Mouse (Mus musculus): ENCODE data around the gene Cab39l. TPM values are rescaled to one million over a fixed set of nuclear protein-coding genes. Genes with fewer than 3 reads are reported as not detected.

The Cab39l gene
- 22.8 TPM for polyA plus RNA-seq (2014; fragmentation: Illumina TruSeq; extraction: RNeasy Lipid Tissue Mini Kit (QIAGEN cat#74804); ENCODE audit: insufficient read depth, low read depth, low replicate concordance)

GRCm38 (mm10) chr14:59440558-59441471 lies at the start of gene Cab39l, which contains the start of gene Setdb2:
Gene Cab39l, plus strand, starts transcription at chr14:59440972.
Gene Setdb2, minus strand, starts transcription at chr14:59440884.

GRCm38 (mm10) chr14:59395281-59395680 lies 45.5 kb upstream of the Cab39l start, which contains the start of gene Phf11c:
Gene Phf11c, minus strand, starts transcription at chr14:59395381.

GRCm38 (mm10) chr14:59597398-59598259 lies 156.9 kb downstream of the Cab39l start, which contains the start of gene Cdadc1:
Gene Cdadc1, minus strand, starts transcription at chr14:59597959.

GRCm38 (mm10) chr14:59625158-59625805 lies 184.5 kb downstream of the Cab39l start, which contains the start of gene Shisa2:
Gene Shisa2, plus strand, starts transcription at chr14:59625308.

Other genes starting within 250 kb of the Cab39l start
- gene Rcbtb1, start 239.8 kb upstream of the Cab39l start, polyA plus RNA-seq (2014; fragmentation: Illumina TruSeq; extraction: RNeasy Lipid Tissue Mini Kit (QIAGEN cat#74804); ENCODE audit: insufficient read depth, low read depth, low replicate concordance) = 12.1 TPM
- 0.49 TPM for gene Gm6904, start 180.8 kb upstream of the Cab39l start, polyA plus RNA-seq (2014; fragmentation: Illumina TruSeq; extraction: RNeasy Lipid Tissue Mini Kit (QIAGEN cat#74804); ENCODE audit: insufficient read depth, low read depth, low replicate concordance)
- 1.1 TPM for gene Phf11a, start 143.4 kb upstream of the Cab39l start, polyA plus RNA-seq (2014; fragmentation: Illumina TruSeq; extraction: RNeasy Lipid Tissue Mini Kit (QIAGEN cat#74804); ENCODE audit: insufficient read depth, low read depth, low replicate concordance)
- 7.6 TPM for gene Phf11b, start 99.6 kb upstream of the Cab39l start, polyA plus RNA-seq (2014; fragmentation: Illumina TruSeq; extraction: RNeasy Lipid Tissue Mini Kit (QIAGEN cat#74804); ENCODE audit: insufficient read depth, low read depth, low replicate concordance)
- gene Phf11d, start 75.5 kb upstream of the Cab39l start, polyA plus RNA-seq (2014; fragmentation: Illumina TruSeq; extraction: RNeasy Lipid Tissue Mini Kit (QIAGEN cat#74804); ENCODE audit: insufficient read depth, low read depth, low replicate concordance) = 18.9 TPM
- 0.58 TPM for gene Phf11c, start 45.6 kb upstream of the Cab39l start, polyA plus RNA-seq (2014; fragmentation: Illumina TruSeq; extraction: RNeasy Lipid Tissue Mini Kit (QIAGEN cat#74804); ENCODE audit: insufficient read depth, low read depth, low replicate concordance)
- gene Setdb2, start 88 bp upstream of the Cab39l start, polyA plus RNA-seq (2014; fragmentation: Illumina TruSeq; extraction: RNeasy Lipid Tissue Mini Kit (QIAGEN cat#74804); ENCODE audit: insufficient read depth, low read depth, low replicate concordance) = 5.4 TPM
- gene Cdadc1, start 157.0 kb downstream of the Cab39l start, polyA plus RNA-seq (2014; fragmentation: Illumina TruSeq; extraction: RNeasy Lipid Tissue Mini Kit (QIAGEN cat#74804); ENCODE audit: insufficient read depth, low read depth, low replicate concordance) = 23.8 TPM
- gene Shisa2, start 184.3 kb downstream of the Cab39l start, polyA plus RNA-seq (2014; fragmentation: Illumina TruSeq; extraction: RNeasy Lipid Tissue Mini Kit (QIAGEN cat#74804); ENCODE audit: insufficient read depth, low read depth, low replicate concordance) = 2.1 TPM